Mouse (Mus musculus) CH12.LX (cell line): ENCODE results near the gene Akap5. TPM values are rescaled to one million over a fixed set of nuclear protein-coding genes. Genes with fewer than 3 reads are reported as not detected.

Source experiments
- DNase-seq: peaks from one replicate; pipeline ENCODE4 v3.0.0-alpha.2; 2013; ENCODE audit errors: extremely low read depth
- H3K27ac ChIP-seq: 2 replicates; pipeline ENCODE4 v1.5.1; 2012; ENCODE audit warnings: low read depth, mild to moderate bottlenecking, control low read depth, moderate library complexity; ENCODE audit not compliant: insufficient read depth
- H3K27me3 ChIP-seq: replicated peaks from 2 replicates; pipeline ENCODE3; 2012; ENCODE audit warnings: inconsistent platforms
- H3K36me3 ChIP-seq, 2 experiments: replicated peaks in 1 of 2; 2 replicates each; pipeline versions ENCODE3 to v1.6.1; 2012; ENCODE audit warnings: inconsistent platforms in 1 of 2, low read length in 1 of 2, mild to moderate bottlenecking in 1 of 2, mixed read lengths in 1 of 2, moderate library complexity in 1 of 2; ENCODE audit not compliant: control insufficient read depth in 1 of 2, insufficient read depth in 1 of 2
- H3K4me1 ChIP-seq, 2 experiments: 2 replicates each; pipeline ENCODE4 v1.6.1; 2012; ENCODE audit warnings: inconsistent platforms in 1 of 2, moderate library complexity in 1 of 2; ENCODE audit not compliant: insufficient read depth in 2 of 2, control insufficient read depth in 1 of 2
- H3K4me2 ChIP-seq: 2 replicates; pipeline ENCODE4 v1.6.1; 2012; ENCODE audit warnings: low read depth, mild to moderate bottlenecking, control low read depth; ENCODE audit not compliant: poor library complexity, insufficient read depth, severe bottlenecking
- H3K4me3 ChIP-seq, 3 experiments: fragments of 150-350 bp in 1 of 3; sonication (generic) in 1 of 3; replicated peaks in 1 of 3; 2 replicates each; pipeline versions ENCODE3 to v1.5.1; 2011 to 2012; ENCODE audit warnings: low read depth in 2 of 3, low read length in 2 of 3, mild to moderate bottlenecking in 2 of 3, moderate library complexity in 2 of 3, control low read depth in 1 of 3, improper control_type of control experiment in 1 of 3, inconsistent platforms in 1 of 3, mixed read lengths in 1 of 3; ENCODE audit not compliant: poor library complexity in 1 of 3
- H3K79me2 ChIP-seq: replicated peaks from 2 replicates; pipeline ENCODE4 v1.6.1; 2012; ENCODE audit warnings: mild to moderate bottlenecking, moderate library complexity; ENCODE audit not compliant: control insufficient read depth, poor library complexity, insufficient read depth, severe bottlenecking; ENCODE audit errors: extremely low read depth
- H3K9ac ChIP-seq: 2 replicates; pipeline ENCODE4 v1.6.1; 2012; ENCODE audit warnings: low read depth, mild to moderate bottlenecking, control low read depth, moderate library complexity; ENCODE audit not compliant: insufficient read depth
- H3K9me3 ChIP-seq: replicated peaks from 2 replicates; pipeline ENCODE3; 2012; ENCODE audit warnings: low read length, inconsistent platforms, mixed read lengths
- CHD1 ChIP-seq: IDR thresholded peaks from 2 replicates; pipeline ENCODE4 v1.6.1; 2012; ENCODE audit warnings: low read depth, low read length, improper control_type of control experiment, inconsistent platforms
- E2F4 ChIP-seq: IDR thresholded peaks from 2 replicates; pipeline ENCODE4 v1.6.1; 2011; ENCODE audit warnings: low read depth, low read length, improper control_type of control experiment; ENCODE audit not compliant: insufficient replicate concordance
- ELF1 ChIP-seq: IDR thresholded peaks from 2 replicates; pipeline ENCODE4 v1.6.1; 2014; ENCODE audit warnings: low read depth, mild to moderate bottlenecking, inconsistent platforms, low read length, improper control_type of control experiment
- EP300 ChIP-seq: IDR thresholded peaks from 2 replicates; pipeline ENCODE4 v1.6.1; 2011; ENCODE audit warnings: low read length, improper control_type of control experiment
- ETS1 ChIP-seq: conservative IDR thresholded peaks from 2 replicates; pipeline ENCODE4 v1.6.1; 2012; ENCODE audit warnings: low read depth, mild to moderate bottlenecking, inconsistent platforms, low read length, improper control_type of control experiment, moderate library complexity
- GABPA ChIP-seq: IDR thresholded peaks from 2 replicates; pipeline ENCODE4 v1.6.1; 2012; ENCODE audit warnings: low read depth, low read length, improper control_type of control experiment, inconsistent platforms; ENCODE audit not compliant: insufficient replicate concordance
- KAT2A ChIP-seq: IDR thresholded peaks from 2 replicates; pipeline ENCODE4 v1.6.1; 2012; ENCODE audit warnings: low read length, improper control_type of control experiment, inconsistent platforms; ENCODE audit not compliant: insufficient replicate concordance
- MAX ChIP-seq: IDR thresholded peaks from 2 replicates; pipeline ENCODE4 v1.6.1; 2011; ENCODE audit warnings: low read length, improper control_type of control experiment
- MAZ ChIP-seq: IDR thresholded peaks from 2 replicates; pipeline ENCODE4 v1.6.1; 2012; ENCODE audit warnings: low read depth, mild to moderate bottlenecking, inconsistent platforms, low read length, improper control_type of control experiment, moderate library complexity
- MYC ChIP-seq: IDR thresholded peaks from 2 replicates; pipeline ENCODE4 v1.6.1; 2011; ENCODE audit warnings: low read depth, mild to moderate bottlenecking, improper control_type of control experiment, low read length
- NRF1 ChIP-seq: IDR thresholded peaks from 2 replicates; pipeline ENCODE4 v1.6.1; 2014; ENCODE audit warnings: low read depth, mild to moderate bottlenecking, inconsistent platforms, low read length, improper control_type of control experiment, moderate library complexity
- PAX5 ChIP-seq: IDR thresholded peaks from 2 replicates; pipeline ENCODE4 v1.6.1; 2012; ENCODE audit warnings: low read length, inconsistent platforms, mixed read lengths
- POLR2A ChIP-seq: IDR thresholded peaks from 2 replicates; pipeline ENCODE4 v1.6.1; 2011; ENCODE audit warnings: low read depth, mild to moderate bottlenecking, improper control_type of control experiment, low read length
- POLR2AphosphoS2 ChIP-seq: IDR thresholded peaks from 2 replicates; pipeline ENCODE4 v1.6.1; 2011; ENCODE audit warnings: low read depth, low read length, improper control_type of control experiment
- RAD21 ChIP-seq: IDR thresholded peaks from 2 replicates; pipeline ENCODE4 v1.6.1; 2011; ENCODE audit warnings: low read depth, mild to moderate bottlenecking, low read length, improper control_type of control experiment, moderate library complexity
- TBP ChIP-seq: conservative IDR thresholded peaks from 2 replicates; pipeline ENCODE4 v1.6.1; 2011; ENCODE audit warnings: low read depth, low read length, improper control_type of control experiment
- UBTF ChIP-seq: IDR thresholded peaks from 2 replicates; pipeline ENCODE4 v1.6.1; 2012; ENCODE audit warnings: low read depth, mild to moderate bottlenecking, inconsistent platforms, low read length, improper control_type of control experiment, moderate library complexity
- USF2 ChIP-seq: conservative IDR thresholded peaks from 2 replicates; pipeline ENCODE4 v1.6.1; 2011; ENCODE audit warnings: low read depth, low read length, improper control_type of control experiment
- ZKSCAN1 ChIP-seq: IDR thresholded peaks from 2 replicates; pipeline ENCODE4 v1.6.1; 2012; ENCODE audit warnings: low read depth, inconsistent platforms, low read length, improper control_type of control experiment, borderline replicate concordance
- ZMIZ1 ChIP-seq: IDR thresholded peaks from 2 replicates; pipeline ENCODE4 v1.6.1; 2012; ENCODE audit warnings: low read depth, mild to moderate bottlenecking, inconsistent platforms, low read length, improper control_type of control experiment
- dilution Hi-C: fragments of 300-500 bp; cut with MboI; formaldehyde crosslinking; loops from 2 replicates; pipeline ENCODE4 v1.14.3; 2020; ENCODE audit warnings: low sequenced_read_pairs; ENCODE audit not compliant: extremely low pct_unique_long_range_greater_than_20kb, extremely low pct_ligation_motif_present
- in situ Hi-C: fragments of 300-500 bp; cut with MboI; formaldehyde crosslinking; loops from 3 replicates; pipeline ENCODE4 v1.14.3; 2019; ENCODE audit warnings: low sequenced_read_pairs, low pct_ligation_motif_present, low pct_unique_long_range_greater_than_20kb, mixed read lengths
- polyA plus RNA-seq: library from polyadenylated mRNA; unstranded; fragments of >175 nt; gene quantifications from 2 replicates; pipeline ENCODE4 v1.2.1, GENCODE M21; 2012; ENCODE audit warnings: low read depth; ENCODE audit not compliant: insufficient read length
- total RNA-seq, 2 experiments: library from RNA; depleted of rRNA; stranded (reverse); fragments of 300-350 nt in 1 of 2; fragments of >200 nt in 1 of 2; gene quantifications; 2 replicates each; pipeline ENCODE4 v1.2.3; 2012 to 2014

Gene Akap5
- total and polyA plus RNA-seq, 3 experiments = 0.27 to 0.89 (median 0.38) TPM

DNA sequence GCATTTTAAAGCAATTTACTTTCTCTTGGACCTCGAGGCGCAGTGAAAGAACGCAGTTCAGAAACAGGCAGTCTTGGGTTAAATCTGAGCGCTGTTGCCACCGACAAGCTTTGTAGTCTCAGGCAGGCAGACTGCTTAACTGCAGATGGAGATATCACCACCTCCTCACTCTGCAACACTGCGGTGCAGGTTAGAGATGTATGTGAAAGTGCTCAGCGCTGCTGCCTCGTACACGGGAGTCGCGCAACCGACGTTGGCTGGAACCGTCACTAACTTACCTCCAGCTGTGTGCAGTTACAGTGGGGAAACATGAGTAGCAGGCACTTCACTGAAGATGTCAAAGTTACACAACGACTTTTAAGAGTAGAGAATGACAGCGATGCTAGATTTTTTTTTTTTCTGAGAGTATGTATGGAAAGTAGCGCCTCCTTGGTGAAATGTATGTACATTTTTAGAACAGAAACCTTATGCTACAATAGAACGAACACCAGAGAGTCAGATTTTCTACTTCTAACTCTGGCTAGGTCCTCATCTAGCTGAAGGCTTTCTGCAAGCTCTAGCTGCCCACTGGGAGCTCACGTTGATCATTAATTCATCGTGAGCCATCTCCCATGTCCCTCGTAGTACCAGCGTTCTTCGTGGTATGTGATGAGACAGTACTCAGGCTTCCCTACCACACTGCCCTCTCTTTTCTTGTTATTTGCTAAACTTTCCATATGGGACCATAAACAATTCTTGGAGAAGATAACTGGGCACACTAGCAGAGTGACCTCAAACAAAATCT is 1.9 kb downstream of the Akap5 start:
- DNase-seq = no peak
- Histone ChIP-seq H3K4me3 (no peak overlapping the region), H3K36me3 (peaks cover 19 to 80% of the 10 kb centered on the region in 2 experiments), H3K9ac (no peak overlapping the region), H3K79me2 (no peaks in the 10 kb centered on the region), H3K9me3 (no peaks in the 10 kb centered on the region), H3K27ac (no peak overlapping the region), H3K4me1 (peaks cover 6 to 16% of the 10 kb centered on the region in 2 experiments; a peak in 2 of 4 replicates), H3K27me3 (no peaks in the 10 kb centered on the region), H3K4me2 (no peak overlapping the region)
- no peak for TF ChIP-seq POLR2A
- TF ChIP-seq PAX5 = no peak
- TF ChIP-seq UBTF = no peak
- no peak for TF ChIP-seq MYC
- TF ChIP-seq POLR2AphosphoS2 = no peak
- no peak for TF ChIP-seq GABPA
- TF ChIP-seq RAD21 = no peak
- TF ChIP-seq CHD1 = no peak
- TF ChIP-seq MAX = no peak
- TF ChIP-seq USF2 = no peak
- TF ChIP-seq E2F4 = no peak
- TF ChIP-seq ZKSCAN1 = no peak
- TF ChIP-seq ZMIZ1 = no peak
- no peak for TF ChIP-seq MAZ
- no peak for TF ChIP-seq EP300
- no peak for TF ChIP-seq TBP
- TF ChIP-seq NRF1 = no peak
- no peak for TF ChIP-seq ETS1
- no peak for TF ChIP-seq ELF1
- no peak for TF ChIP-seq KAT2A
- in situ Hi-C loops = loop anchor here (5.0 to 25.0 kb wide), 2 partner anchors 129 to 314 kb away; no protein-coding TSS in a partner anchor
- dilution Hi-C loops = no loop called here
